Mouse (Mus musculus) liver, embryonic 12.5 days (tissue): ENCODE data around the gene Spaca4. TPM values are rescaled to one million over a fixed set of nuclear protein-coding genes. Genes with fewer than 3 reads are reported as not detected.
A peak's percentile ranks its signal among the peaks of the same experiment; 100 is the strongest.

ENCODE experiments used
- ATAC-seq: fragments of 200-750 bp; cut with Nextera tagmentation; 2 replicates; pipeline ENCODE4 v1.8.0; 2017; ENCODE audit warnings: moderate number of reproducible peaks, mild to moderate bottlenecking, moderate library complexity
- H3K27ac ChIP-seq: fragments of 300-500 bp; sonication (generic); 2 replicates; pipeline ENCODE4 v1.5.1; 2016; ENCODE audit warnings: mild to moderate bottlenecking
- H3K27me3 ChIP-seq: fragments of 300-500 bp; sonication (generic); replicated peaks from 2 replicates; pipeline ENCODE4 v1.6.1; 2016; ENCODE audit warnings: mild to moderate bottlenecking, moderate library complexity
- H3K36me3 ChIP-seq: fragments of 300-500 bp; sonication (generic); 2 replicates; pipeline ENCODE4 v1.6.1; 2016; ENCODE audit warnings: mild to moderate bottlenecking, moderate library complexity
- H3K4me1 ChIP-seq: fragments of 300-500 bp; sonication (generic); 2 replicates; pipeline ENCODE4 v1.6.1; 2016
- H3K4me2 ChIP-seq: fragments of 300-500 bp; sonication (generic); 2 replicates; pipeline ENCODE4 v1.6.1; 2016; ENCODE audit warnings: mild to moderate bottlenecking, moderate library complexity
- H3K4me3 ChIP-seq: fragments of 300-500 bp; sonication (generic); 2 replicates; pipeline ENCODE4 v1.5.1; 2016; ENCODE audit warnings: mild to moderate bottlenecking, moderate library complexity
- H3K9ac ChIP-seq: fragments of 300-500 bp; sonication (generic); 2 replicates; pipeline ENCODE4 v1.6.1; 2016; ENCODE audit warnings: mild to moderate bottlenecking, moderate library complexity
- H3K9me3 ChIP-seq: fragments of 300-500 bp; sonication (generic); replicated peaks from 2 replicates; pipeline ENCODE4 v1.6.1; 2016; ENCODE audit warnings: mild to moderate bottlenecking, moderate library complexity
- WGBS: fragments of 180-500 bp; shearing (Covaris S2); methylation state at CpG from one replicate; pipeline ENCODE4 v1.1.7; 2016; ENCODE audit not compliant: insufficient replicate concordance; 5-methylcytosine and 5-hydroxymethylcytosine counted together
- polyA plus RNA-seq: library from polyadenylated mRNA; unstranded; fragments of >200 nt; fragmentation: Nextera tagmentation; extraction: Ambion mirVana; gene quantifications from 2 replicates; pipeline ENCODE4 v1.2.1, GENCODE M21; 2016

Gene Spaca4
- not detected in 2 replicates for polyA plus RNA-seq

DNA sequence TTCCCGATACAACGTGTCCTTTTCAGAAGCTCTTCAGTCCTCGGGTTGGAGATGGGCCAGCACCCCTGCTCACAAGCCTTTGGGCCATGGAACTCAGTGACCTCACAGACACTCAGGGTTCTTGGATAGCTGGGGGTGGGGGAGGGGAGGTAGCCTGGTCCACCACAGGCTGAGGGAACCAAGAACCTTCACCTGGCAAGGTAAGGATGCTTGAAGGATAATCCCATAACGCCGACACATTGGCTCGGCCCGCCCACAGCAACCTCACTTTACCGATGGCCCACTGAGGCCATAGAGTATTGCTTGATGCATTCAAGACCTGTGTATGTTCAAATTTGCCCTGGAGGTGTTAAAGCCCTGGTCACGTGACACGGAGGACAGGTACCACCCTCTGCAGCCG is at the start of gene Spaca4:
Gene Spaca4, minus strand, starts transcription at position 101 of the 400 bp plus-strand sequence.
- Histone ChIP-seq H3K27ac (no peak within 1 kb of the TSS), H3K4me2 (no peak within 1 kb of the TSS), H3K9me3 (no peaks in the 10 kb centered on the region), H3K27me3 (no peaks in the 10 kb centered on the region), H3K9ac (no peak within 1 kb of the TSS), H3K4me3 (no peak within 1 kb of the TSS), H3K4me1 (peaks cover 22% of the 10 kb centered on the region), H3K36me3 (peaks cover 86% of the 10 kb centered on the region)
- 82% methylated on average over 11 of the region's 11 CpGs for WGBS
- no peak for ATAC-seq

DNA sequence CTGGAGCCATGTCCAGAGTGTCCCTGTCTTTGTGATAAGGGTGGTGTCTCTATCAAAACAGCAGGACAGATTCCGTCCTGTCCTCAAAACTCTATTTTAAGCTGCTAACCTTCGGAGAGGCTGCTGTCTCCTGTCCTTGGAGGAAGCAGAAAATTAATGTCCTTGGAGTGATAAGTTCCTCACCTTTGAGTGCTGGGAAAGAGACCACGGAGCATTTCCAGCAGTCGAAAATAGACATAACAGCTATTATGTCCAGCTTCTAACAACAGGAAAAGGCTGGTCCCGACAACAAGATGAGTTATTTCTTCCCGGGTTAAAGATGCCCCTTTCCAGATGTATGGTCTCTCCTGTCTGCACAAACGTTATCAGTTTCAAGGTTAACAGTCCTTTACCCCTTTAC is 49.6 kb upstream of the Spaca4 start:
- no peaks in the 10 kb centered on the region for H3K36me3 ChIP-seq
- no peak overlapping the region for H3K9ac ChIP-seq
- peaks cover 52% of the 10 kb centered on the region for H3K27me3 ChIP-seq
- no peak overlapping the region for H3K4me3 ChIP-seq
- H3K27ac ChIP-seq, result no peak overlapping the region
- WGBS, result 52% methylated on average over 7 of the region's 7 CpGs
- H3K9me3 ChIP-seq, result no peaks in the 10 kb centered on the region
- peaks cover 7% of the 10 kb centered on the region for H3K4me1 ChIP-seq
- ATAC-seq, result no peak
- H3K4me2 ChIP-seq, result no peak overlapping the region

- Histone ChIP-seq H3K9ac (no peak overlapping the region), H3K27ac (no peak overlapping the region), H3K4me2 (no peak overlapping the region), H3K4me3 (no peak overlapping the region), H3K36me3 (no peaks in the 10 kb centered on the region), H3K4me1 (no peaks in the 10 kb centered on the region), H3K9me3 (no peaks in the 10 kb centered on the region), H3K27me3 (peaks cover 26% of the 10 kb centered on the region)
- WGBS, result 55% methylated on average over 4 of the region's 4 CpGs
- no peak for ATAC-seq
Measured at GRCm38 (mm10) chr7:45771101-45771500, 45.5 kb upstream of the Spaca4 start.

- Histone ChIP-seq H3K9ac (no peak overlapping the region), H3K4me3 (no peak overlapping the region), H3K36me3 (no peaks in the 10 kb centered on the region), H3K27me3 (peaks cover 27% of the 10 kb centered on the region), H3K9me3 (no peaks in the 10 kb centered on the region), H3K4me2 (no peak overlapping the region), H3K4me1 (no peaks in the 10 kb centered on the region), H3K27ac (no peak overlapping the region)
- 45% methylated on average over 8 of the region's 8 CpGs for WGBS
- no peak for ATAC-seq
Measured at GRCm38 (mm10) chr7:45770427-45771082, 44.9 kb upstream of the Spaca4 start.

GRCm38 (mm10) chr7:45767500-45767899 is 41.9 kb upstream of the Spaca4 start:
- no peaks in the 10 kb centered on the region for H3K4me1 ChIP-seq
- no peak for ATAC-seq

DNA sequence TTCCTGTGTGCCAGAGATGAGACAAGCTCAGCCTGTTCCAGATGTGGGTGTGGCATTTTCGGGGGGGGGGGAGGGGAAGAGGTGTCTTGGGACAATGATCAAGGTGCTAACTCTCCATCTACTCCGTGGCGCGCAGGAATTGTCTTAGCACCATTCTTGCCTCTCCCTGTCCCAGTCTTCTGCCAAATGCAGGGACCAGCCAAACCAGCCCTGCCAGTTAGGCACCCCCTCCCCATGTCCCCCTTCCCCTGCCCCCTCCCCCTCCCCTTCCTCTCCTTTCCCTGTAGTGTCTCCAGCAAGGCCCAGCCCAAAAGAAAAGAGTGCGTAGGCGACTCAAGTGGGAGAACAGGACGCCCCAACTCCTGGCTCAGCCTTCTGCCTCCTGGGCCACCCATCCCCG is 41.2 kb upstream of the Spaca4 start:
- 0 out of 2 replicates have a peak, but pooled peaks cover 11% of the 10 kb centered on the region for H3K27me3 ChIP-seq
- no peak overlapping the region for H3K27ac ChIP-seq
- H3K4me2 ChIP-seq, result no peak overlapping the region
- no peaks in the 10 kb centered on the region for H3K4me1 ChIP-seq
- ATAC-seq, result no peak
- no peak overlapping the region for H3K9ac ChIP-seq
- H3K4me3 ChIP-seq, result no peak overlapping the region
- H3K36me3 ChIP-seq, result no peaks in the 10 kb centered on the region
- H3K9me3 ChIP-seq, result no peaks in the 10 kb centered on the region
- 38% methylated on average over 8 of the region's 8 CpGs for WGBS

More at GRCm38 (mm10) chr7:45767500-45767899, 41.9 kb upstream of the Spaca4 start:
- WGBS, result 66% methylated on average over 6 of the region's 6 CpGs
- H3K4me3 ChIP-seq, result no peak overlapping the region
- H3K27me3 ChIP-seq, result peaks cover 8% of the 10 kb centered on the region; the same call in 1 of the 2 replicates
- no peak overlapping the region for H3K9ac ChIP-seq
- no peaks in the 10 kb centered on the region for H3K36me3 ChIP-seq
- no peaks in the 10 kb centered on the region for H3K9me3 ChIP-seq
- no peak overlapping the region for H3K4me2 ChIP-seq
- no peak overlapping the region for H3K27ac ChIP-seq

- H3K27me3 ChIP-seq, result peaks cover 14% of the 10 kb centered on the region
- H3K4me2 ChIP-seq, result no peak overlapping the region
- no peaks in the 10 kb centered on the region for H3K4me1 ChIP-seq
- WGBS, result 42% methylated on average over 8 of the region's 8 CpGs
- H3K4me3 ChIP-seq, result no peak overlapping the region
- no peak for ATAC-seq
- no peak overlapping the region for H3K27ac ChIP-seq
- H3K9me3 ChIP-seq, result no peaks in the 10 kb centered on the region
- H3K36me3 ChIP-seq, result no peaks in the 10 kb centered on the region
- H3K9ac ChIP-seq, result no peak overlapping the region
Measured at GRCm38 (mm10) chr7:45765995-45766394, 40.4 kb upstream of the Spaca4 start.

DNA sequence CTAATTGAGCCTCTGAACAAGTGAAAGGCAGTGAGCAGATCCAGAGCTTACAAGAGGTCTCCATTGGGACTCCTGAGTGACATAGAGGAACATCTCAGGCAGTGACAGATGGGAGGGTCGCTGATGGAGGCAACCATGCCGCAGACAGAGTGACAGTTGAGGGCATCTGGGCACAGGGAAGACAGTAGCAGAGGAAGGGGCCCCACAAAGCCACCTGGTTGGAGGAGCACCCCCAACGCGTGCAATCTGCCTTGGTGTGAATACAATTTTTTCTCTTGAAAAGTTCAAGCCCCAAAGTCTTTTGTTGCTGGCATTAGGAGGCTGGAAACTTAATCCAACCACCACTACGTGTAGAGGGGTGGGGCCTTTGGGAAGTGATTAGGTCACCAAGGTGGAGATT is 34.5 kb upstream of the Spaca4 start:
- Histone ChIP-seq H3K36me3 (no peaks in the 10 kb centered on the region), H3K4me2 (no peak overlapping the region), H3K27me3 (peaks cover 41% of the 10 kb centered on the region), H3K9ac (no peak overlapping the region), H3K27ac (no peak overlapping the region), H3K4me3 (no peak overlapping the region), H3K9me3 (no peaks in the 10 kb centered on the region), H3K4me1 (no peaks in the 10 kb centered on the region)
- ATAC-seq, result no peak
- 46% methylated on average over 5 of the region's 5 CpGs for WGBS

DNA sequence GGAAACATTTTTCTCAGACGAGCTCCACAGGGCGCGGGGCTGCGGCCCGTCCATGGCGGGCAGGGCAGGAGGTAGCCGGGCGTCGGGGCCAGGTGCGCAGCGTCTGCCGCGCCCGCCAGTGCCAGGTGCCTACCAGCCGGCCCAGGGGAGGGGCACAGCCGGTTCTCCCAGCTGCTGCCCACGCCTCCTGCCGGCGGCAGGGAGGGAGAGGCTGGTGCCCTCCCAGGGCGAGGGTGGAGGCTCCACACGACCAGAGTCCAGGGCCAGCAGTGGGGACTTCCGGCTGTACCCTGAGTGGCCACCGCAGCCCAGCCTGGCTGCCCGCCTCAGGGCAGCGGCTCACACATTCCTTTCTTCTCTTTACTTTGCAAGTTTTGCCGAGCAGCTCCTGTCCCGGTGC is 33.8 kb upstream of the Spaca4 start:
- 7% methylated on average over 26 of the region's 27 CpGs for WGBS
- Histone ChIP-seq H3K9me3 (no peaks in the 10 kb centered on the region), H3K27ac (no peak overlapping the region), H3K27me3 (peaks cover 41% of the 10 kb centered on the region), H3K4me2 (peak overlapping the region; percentile 54), H3K4me3 (0 out of 2 replicates have a peak overlapping the region, but pooled peaks have one; percentile 10), H3K36me3 (no peaks in the 10 kb centered on the region), H3K4me1 (no peaks in the 10 kb centered on the region), H3K9ac (no peak overlapping the region)
- 0 out of 2 replicates have a peak, but pooled peaks have one; percentile 37 for ATAC-seq

- no peak for ATAC-seq
- Histone ChIP-seq H3K36me3 (no peaks in the 10 kb centered on the region), H3K27me3 (peaks cover 32% of the 10 kb centered on the region), H3K9me3 (no peaks in the 10 kb centered on the region), H3K4me2 (no peak overlapping the region), H3K27ac (no peak overlapping the region), H3K4me1 (no peaks in the 10 kb centered on the region), H3K4me3 (no peak overlapping the region), H3K9ac (no peak overlapping the region)
- 49% methylated on average over 6 of the region's 6 CpGs for WGBS
Measured at GRCm38 (mm10) chr7:45755703-45756102, 30.1 kb upstream of the Spaca4 start.

GRCm38 (mm10) chr7:45750162-45750561 is 24.5 kb upstream of the Spaca4 start:
- H3K4me2 ChIP-seq, result no peak overlapping the region
- H3K9me3 ChIP-seq, result 0 out of 2 replicates have a peak, but pooled peaks cover 4% of the 10 kb centered on the region
- H3K27me3 ChIP-seq, result peaks cover 5% of the 10 kb centered on the region
- H3K4me1 ChIP-seq, result peaks cover 6% of the 10 kb centered on the region; the same call in 1 of the 2 replicates
- H3K27ac ChIP-seq, result no peak overlapping the region
- no peak for ATAC-seq
- WGBS, result 65% methylated on average over 9 of the region's 9 CpGs
- no peak overlapping the region for H3K9ac ChIP-seq
- H3K4me3 ChIP-seq, result no peak overlapping the region
- no peaks in the 10 kb centered on the region for H3K36me3 ChIP-seq

DNA sequence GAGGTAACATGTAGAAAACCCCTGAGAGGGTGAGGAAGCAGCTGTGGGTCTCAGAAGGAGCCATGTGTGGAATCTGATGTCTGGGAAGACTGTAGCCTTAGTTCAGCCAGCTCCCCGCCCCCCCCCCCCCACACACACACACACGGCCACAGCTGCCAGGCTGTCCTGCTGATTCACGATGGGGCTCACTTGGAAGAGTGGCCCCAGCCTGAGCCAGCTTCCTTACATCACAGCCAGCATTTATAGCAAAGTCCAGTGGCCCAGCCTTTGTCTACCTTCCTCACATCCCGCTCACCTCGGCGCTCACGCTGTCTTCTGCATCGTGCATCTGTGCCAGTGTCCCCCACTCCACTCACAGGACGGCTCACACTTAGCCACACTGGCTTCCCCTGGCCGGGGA is 23.8 kb upstream of the Spaca4 start:
- H3K4me3 ChIP-seq, result no peak overlapping the region
- H3K4me1 ChIP-seq, result peaks cover 6% of the 10 kb centered on the region; the same call in 1 of the 2 replicates
- 45% methylated on average over 7 of the region's 10 CpGs for WGBS
- no peak for ATAC-seq
- no peak overlapping the region for H3K9ac ChIP-seq
- H3K4me2 ChIP-seq, result no peak overlapping the region
- no peak overlapping the region for H3K27ac ChIP-seq
- H3K36me3 ChIP-seq, result no peaks in the 10 kb centered on the region
- H3K27me3 ChIP-seq, result peaks cover 5% of the 10 kb centered on the region
- H3K9me3 ChIP-seq, result 0 out of 2 replicates have a peak, but pooled peaks cover 4% of the 10 kb centered on the region
